Mouse (Mus musculus) frontal cortex, postnatal 25 days (tissue): ENCODE measurements around the gene Rcbtb2.
"Not testable (repeated sequence)": the region's sequence is repeated elsewhere in the genome, so short reads cannot be mapped to it uniquely, and the experiment has no call there.

ENCODE experiments used
- DNase-seq, 2 experiments: peaks; one replicate each; pipeline ENCODE4 v3.0.0; 2022; ENCODE audit warnings: low spot score in 2 of 2

The Rcbtb2 gene

GRCm38 (mm10) chr14:73122923-73123278, at the start of gene Rcbtb2:
Rcbtb2 (plus strand) TSS chr14:73123037.
- no peak for DNase-seq

- no peak for DNase-seq
These were observed 39.3 kb upstream of the Rcbtb2 start for GRCm38 (mm10) chr14:73083563-73083962.

- no peak for DNase-seq
These were observed 36.4 kb upstream of the Rcbtb2 start for GRCm38 (mm10) chr14:73086425-73086824.

GRCm38 (mm10) chr14:73087247-73087646, 35.6 kb upstream of the Rcbtb2 start:
- no peak for DNase-seq

GRCm38 (mm10) chr14:73087746-73088145, 35.1 kb upstream of the Rcbtb2 start:
- DNase-seq, result no peak

- DNase-seq, result no peak
These were observed 34.6 kb upstream of the Rcbtb2 start for GRCm38 (mm10) chr14:73088224-73088623.

- no peak for DNase-seq
These were observed 30.0 kb upstream of the Rcbtb2 start for GRCm38 (mm10) chr14:73092871-73093270.

GRCm38 (mm10) chr14:73094802-73095550, 27.9 kb upstream of the Rcbtb2 start:
- no peak for DNase-seq

- no peak for DNase-seq
These were observed 24.0 kb upstream of the Rcbtb2 start for GRCm38 (mm10) chr14:73098677-73099387.

- DNase-seq, result no peak
These were observed 20.5 kb upstream of the Rcbtb2 start for GRCm38 (mm10) chr14:73102270-73102865.

GRCm38 (mm10) chr14:73102986-73103385, 19.9 kb upstream of the Rcbtb2 start:
- DNase-seq, result not testable (repeated sequence)

GRCm38 (mm10) chr14:73104913-73105312, 17.9 kb upstream of the Rcbtb2 start:
- no peak for DNase-seq

GRCm38 (mm10) chr14:73105407-73106185, 17.2 kb upstream of the Rcbtb2 start:
- DNase-seq, result no peak

- peak in 1 of 2 experiments; percentile 48 for DNase-seq
These were observed 16.6 kb upstream of the Rcbtb2 start for GRCm38 (mm10) chr14:73106234-73106711.

GRCm38 (mm10) chr14:73106957-73107356, 15.9 kb upstream of the Rcbtb2 start:
- no peak for DNase-seq

GRCm38 (mm10) chr14:73107371-73107770, 15.5 kb upstream of the Rcbtb2 start:
- no peak for DNase-seq

- no peak for DNase-seq
These were observed 14.9 kb upstream of the Rcbtb2 start for GRCm38 (mm10) chr14:73107952-73108351.

GRCm38 (mm10) chr14:73110682-73111081, 12.2 kb upstream of the Rcbtb2 start:
- DNase-seq, result no peak

GRCm38 (mm10) chr14:73111091-73111490, 11.7 kb upstream of the Rcbtb2 start:
- DNase-seq, result no peak

- no peak for DNase-seq
These were observed 10.5 kb upstream of the Rcbtb2 start for GRCm38 (mm10) chr14:73112186-73112840.

GRCm38 (mm10) chr14:73114952-73115351, 7.9 kb upstream of the Rcbtb2 start:
- DNase-seq, result not testable (repeated sequence)
